Mouse (Mus musculus): Measurements from ENCODE around the gene Iyd.
"Not testable (repeated sequence)": the region's sequence is repeated elsewhere in the genome, so short reads cannot be mapped to it uniquely, and the experiment has no call there.

The Iyd gene

GRCm38 (mm10) chr10:3540003-3540827, at the start of gene Iyd:
Gene Iyd, plus strand, starts transcription at chr10:3540240.
- no peak for DNase-seq (ENCODE audit: low read depth)

GRCm38 (mm10) chr10:3496791-3497190, 43.2 kb upstream of the Iyd start:
- no peak for DNase-seq (ENCODE audit: low read depth)

DNA sequence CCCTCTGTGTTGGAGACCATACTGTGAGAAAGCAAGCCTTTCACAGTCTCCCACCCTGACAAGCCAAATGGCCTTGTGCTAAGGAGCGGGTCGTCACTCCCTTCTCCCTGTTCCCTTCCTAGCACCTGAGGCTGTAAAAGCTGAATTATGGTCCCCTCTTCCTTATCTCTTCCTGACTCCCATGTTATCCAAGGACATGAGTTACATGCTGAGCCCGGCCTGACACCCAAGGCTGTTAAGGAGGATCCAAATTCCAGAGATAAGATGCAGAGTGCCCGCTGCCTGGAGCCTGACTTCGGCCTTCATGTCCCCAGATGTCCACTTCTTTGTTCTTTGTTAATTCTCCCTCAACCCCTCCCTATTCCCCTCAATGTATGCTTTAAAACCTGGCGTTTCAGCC, 39.2 kb upstream of the Iyd start:
- not testable (repeated sequence) for DNase-seq (ENCODE audit: low read depth)

GRCm38 (mm10) chr10:3507484-3508221, 32.4 kb upstream of the Iyd start:
- no peak for DNase-seq (ENCODE audit: low read depth)

- no peak for DNase-seq (ENCODE audit: low read depth)
These were observed 31.8 kb upstream of the Iyd start for GRCm38 (mm10) chr10:3508222-3508588.

- DNase-seq (ENCODE audit: low read depth): no peak
These were observed 31.3 kb upstream of the Iyd start for GRCm38 (mm10) chr10:3508746-3509145.

- no peak for DNase-seq (ENCODE audit: low read depth)
These were observed 30.3 kb upstream of the Iyd start for GRCm38 (mm10) chr10:3509663-3510277.

DNA sequence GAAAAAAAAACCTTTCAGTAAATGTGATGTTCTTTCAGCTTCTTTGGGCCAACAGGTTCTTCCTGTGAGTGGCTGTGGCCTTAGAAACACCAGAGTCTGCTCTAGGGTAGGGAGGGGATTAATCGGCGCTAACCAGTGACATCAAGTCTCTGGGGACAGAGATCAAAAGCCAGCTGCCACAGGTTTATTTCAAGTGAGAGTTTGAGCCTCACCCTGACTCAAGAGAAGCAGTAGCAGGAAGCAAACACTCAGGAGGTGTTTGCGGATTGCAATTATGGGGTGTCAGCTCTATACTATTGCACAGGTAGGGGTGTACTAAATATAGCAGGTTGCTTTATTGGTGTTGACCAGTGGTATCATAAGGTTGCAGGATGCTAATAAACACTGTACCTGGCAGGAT, 29.6 kb upstream of the Iyd start:
- DNase-seq (ENCODE audit: low read depth): no peak

GRCm38 (mm10) chr10:3511401-3511800, 28.6 kb upstream of the Iyd start:
- DNase-seq (ENCODE audit: low read depth): no peak

GRCm38 (mm10) chr10:3512620-3513305, 27.3 kb upstream of the Iyd start:
- no peak for DNase-seq (ENCODE audit: low read depth)

GRCm38 (mm10) chr10:3513947-3514346, 26.1 kb upstream of the Iyd start:
- DNase-seq (ENCODE audit: low read depth): no peak

DNA sequence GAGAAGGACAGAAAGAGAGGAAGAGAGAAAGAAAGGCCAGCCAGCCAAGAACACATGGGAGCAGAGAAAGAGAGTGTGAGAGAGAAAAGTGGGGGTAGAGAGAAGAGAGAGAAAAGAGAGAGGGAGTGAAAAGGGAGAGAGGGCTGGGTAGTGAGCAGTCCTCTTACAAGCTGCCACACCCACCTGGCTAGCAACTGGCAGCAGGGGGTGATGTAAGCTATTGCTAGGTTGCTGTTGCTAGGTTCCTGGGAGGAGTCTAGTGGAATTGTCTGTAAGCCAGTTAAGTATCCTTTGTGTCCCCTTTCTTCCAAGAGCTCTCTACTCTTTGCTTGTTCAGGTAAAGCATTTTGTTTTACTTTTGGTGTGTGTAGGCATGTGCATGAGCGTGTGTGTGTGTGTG, 25.4 kb upstream of the Iyd start:
- no peak for DNase-seq (ENCODE audit: low read depth)

DNA sequence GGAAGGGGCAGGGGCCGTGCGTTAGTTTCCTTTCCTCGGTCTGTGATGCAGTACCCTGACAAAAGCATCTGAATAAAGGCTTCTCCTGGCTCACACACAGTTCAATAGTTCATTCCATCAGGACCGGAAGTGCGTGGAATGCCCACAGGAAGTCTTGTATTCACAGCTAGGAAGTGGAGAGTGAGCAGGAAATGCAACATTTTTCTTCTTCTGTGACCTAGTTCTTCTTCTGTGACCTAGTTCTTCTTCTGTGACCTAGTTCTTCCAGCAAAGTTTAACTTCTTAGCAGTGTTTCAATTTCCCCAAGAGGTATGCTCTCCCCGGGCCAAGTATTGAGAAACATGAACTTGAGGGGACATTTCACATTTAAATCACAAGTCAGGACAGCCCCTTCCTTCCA, 23.6 kb upstream of the Iyd start:
- no peak for DNase-seq (ENCODE audit: low read depth)

DNA sequence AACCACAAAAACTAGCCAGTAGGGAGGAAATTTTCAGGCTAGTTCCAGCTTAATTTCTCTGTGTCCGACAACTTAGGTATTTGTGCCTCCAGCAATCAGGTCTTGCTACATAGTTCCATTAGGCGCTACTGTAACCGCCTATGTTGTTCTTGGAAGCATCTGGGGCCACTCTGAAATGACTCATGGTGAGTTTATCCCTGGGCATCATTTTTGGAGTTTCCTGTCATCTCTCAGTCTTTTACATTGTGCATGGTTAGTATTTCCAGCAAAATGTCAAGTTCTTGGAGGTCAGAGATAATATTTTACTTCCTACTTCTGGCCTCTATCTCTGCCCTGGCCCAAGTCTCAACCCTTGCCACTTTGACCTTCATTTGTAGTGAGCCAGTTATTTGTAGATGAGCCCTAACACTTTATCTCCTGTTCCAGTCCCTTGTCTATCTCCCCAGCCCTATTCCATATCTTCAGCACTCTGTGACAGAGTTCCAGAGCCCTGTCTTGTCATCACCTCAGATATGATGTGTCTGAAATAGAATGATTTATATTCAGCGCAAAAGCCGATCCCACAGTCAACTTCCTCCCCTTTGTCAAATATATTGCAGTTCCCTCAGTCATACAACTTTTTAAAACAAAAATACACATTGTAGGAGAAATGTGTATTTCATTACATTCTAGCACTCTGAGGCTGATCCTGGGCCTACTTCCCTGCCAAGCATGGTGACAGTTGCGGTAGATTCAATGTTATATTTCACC, 16.8 kb upstream of the Iyd start:
- no peak for DNase-seq (ENCODE audit: low read depth)

GRCm38 (mm10) chr10:3524513-3524912, 15.5 kb upstream of the Iyd start:
- DNase-seq (ENCODE audit: low read depth): no peak

DNA sequence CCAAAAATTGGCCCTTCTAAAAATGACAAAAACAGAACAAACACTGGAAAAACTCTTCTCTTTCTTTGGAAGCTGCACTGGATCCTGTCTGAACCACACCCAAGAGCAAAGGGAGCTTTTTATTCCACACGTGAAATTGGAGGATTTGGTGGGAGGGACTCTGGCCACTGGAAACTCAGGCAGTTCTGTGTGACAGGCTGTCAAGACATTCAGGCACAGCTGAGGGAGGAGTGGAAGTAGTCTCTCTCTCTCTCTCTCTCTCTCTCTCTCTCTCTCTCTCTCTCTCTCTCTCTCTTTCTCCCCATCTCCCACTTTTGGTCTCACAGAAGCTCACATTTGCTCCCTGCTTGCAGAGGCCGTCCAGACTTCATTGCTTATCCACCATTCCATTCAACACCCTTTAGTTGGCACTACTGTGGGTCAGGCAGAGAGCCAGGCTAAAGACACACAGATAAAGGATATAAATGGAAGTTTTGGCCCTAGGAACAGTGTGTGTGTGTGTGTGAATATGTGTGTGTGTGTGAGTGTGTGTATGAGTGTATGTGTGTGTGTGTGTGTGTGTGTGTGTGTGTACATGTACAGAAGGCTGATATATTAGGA, 14.5 kb upstream of the Iyd start:
- no peak for DNase-seq (ENCODE audit: low read depth)

DNA sequence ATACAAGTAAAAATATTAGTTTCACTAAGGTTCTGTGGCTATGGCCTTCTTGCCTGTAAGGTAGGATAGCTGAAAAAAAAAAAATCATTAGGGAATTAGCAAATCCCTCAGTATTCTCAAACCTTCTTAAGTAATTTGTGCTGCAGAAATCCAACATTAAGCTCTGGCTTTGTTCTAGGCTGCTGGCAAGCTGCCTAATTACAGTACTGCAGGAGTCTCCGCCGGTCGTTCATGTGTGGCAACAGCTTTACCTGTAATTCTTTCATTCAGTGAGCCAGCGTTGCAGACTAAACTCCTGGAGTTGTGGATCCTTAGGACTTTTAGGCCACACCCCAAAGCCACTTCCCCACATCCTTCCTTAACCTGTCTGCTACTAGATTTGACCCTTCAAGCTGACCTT, 10.2 kb upstream of the Iyd start:
- DNase-seq (ENCODE audit: low read depth): no peak

DNA sequence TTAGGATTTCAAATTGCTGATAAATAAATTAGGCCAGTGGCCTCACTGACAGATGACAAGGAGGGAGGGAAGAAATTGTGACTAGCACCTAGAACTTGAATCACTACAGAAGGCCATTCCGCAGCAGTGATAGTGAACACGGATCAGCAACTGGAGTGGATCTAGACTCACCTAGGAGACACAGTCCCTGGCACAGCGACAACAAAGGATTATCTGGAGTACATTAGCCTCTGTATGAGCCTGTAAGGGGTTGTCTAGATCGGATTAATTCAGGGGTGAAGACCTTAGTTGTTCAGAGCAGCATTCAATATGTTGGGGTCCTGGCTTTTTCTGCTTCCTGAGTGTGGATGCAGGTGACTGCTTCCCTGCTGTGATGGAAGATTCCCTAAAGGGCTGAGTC, 9.4 kb upstream of the Iyd start:
- DNase-seq (ENCODE audit: low read depth): no peak

GRCm38 (mm10) chr10:3531375-3531774, 8.7 kb upstream of the Iyd start:
- no peak for DNase-seq (ENCODE audit: low read depth)

DNA sequence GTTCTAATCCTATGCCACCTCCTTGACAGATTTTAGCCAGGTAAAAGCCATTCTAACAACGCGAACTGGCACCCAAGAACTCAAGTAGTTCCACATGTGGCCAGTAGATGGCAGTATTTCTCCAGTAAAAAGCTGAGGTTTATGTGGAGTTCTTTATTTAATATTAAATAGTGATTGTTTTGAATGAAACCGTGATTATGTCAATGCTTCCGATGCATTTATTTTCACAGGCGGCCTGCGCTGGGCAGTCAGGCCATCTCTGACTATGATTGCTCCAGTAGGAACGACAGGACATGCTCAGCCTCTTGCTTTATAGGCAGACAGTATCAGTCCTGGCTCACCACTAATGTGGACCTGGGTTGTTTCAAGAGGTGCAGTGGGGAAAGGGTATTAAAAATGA, 5.6 kb upstream of the Iyd start:
- no peak for DNase-seq (ENCODE audit: low read depth)

DNA sequence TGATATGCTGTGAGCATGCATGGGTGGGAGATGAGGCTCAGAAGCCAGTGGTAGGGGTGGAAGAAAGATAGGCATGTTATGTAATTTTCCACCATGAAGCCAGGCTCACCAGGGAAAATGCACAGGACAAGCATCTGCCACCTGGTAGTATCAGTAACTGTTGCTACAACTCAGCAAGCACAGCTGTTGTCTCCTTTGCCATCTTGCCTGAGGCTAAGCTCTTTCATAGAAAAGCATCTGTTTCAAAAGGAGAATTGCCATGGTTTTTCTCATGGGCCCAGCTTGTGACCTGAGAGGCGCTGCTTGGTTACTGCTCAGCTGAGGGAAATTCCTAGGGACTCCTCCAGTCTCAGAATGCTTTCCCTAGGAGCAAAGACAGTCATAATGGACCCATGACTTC, 3.7 kb upstream of the Iyd start:
- DNase-seq (ENCODE audit: low read depth): no peak

Measured in c-Kit-positive CD71-positive TER-119-negative erythroid progenitor cells, embryonic 14.5 days (primary cell).